Comparison of ENCODE assay signal across 23 mouse cellular contexts in the genomic region with DNA sequence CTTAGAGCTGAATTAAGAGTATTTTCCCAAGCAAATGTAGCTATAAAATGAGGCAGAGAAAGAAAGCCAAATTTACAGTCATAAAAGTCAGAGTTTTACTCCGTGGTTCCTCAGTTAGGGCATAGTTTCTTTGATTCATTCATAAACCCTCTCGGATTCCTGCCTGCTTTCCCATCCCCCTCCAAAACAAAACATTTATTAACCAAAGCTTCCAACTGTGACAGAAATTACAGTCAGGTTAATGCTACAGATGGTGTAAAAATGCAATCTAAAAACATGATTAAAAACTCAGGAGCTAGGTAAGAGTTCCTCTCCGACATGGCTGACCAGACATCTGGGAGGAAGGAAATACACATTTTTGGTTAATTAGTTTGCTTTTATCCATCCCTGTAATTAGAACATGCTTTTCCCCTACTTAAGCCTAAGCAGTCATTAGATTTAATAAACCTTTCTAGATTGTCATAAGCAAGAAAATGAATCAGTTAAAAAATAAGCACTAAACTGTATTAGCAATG.
DNase-seq lines count a peak whose midpoint lies in the region; ATAC-seq lines count a peak whose summit lies in the region.
"Had no signal": no experiment of that assay in that cellular context is flagged by ENCODE, and none has a peak within 500 bp of the region (broad histone marks: within the 10 kb centered on the region; RNA-seq: fewer than 3 reads in every experiment).

No protein-coding gene starts in this region.

- no peak overlapping the region for H3K9ac ChIP-seq in hindbrain, embryonic 14.5 days
- no peak overlapping the region for H3K9ac ChIP-seq in hindbrain, embryonic 11.5 days (ENCODE audit: low read depth, low read length)
- H3K9ac ChIP-seq in midbrain, embryonic 14.5 days (replicated peaks; ENCODE audit: low read length): no peak overlapping the region
- H3K9ac ChIP-seq: embryonic facial prominence, embryonic 15.5 days; forebrain, embryonic 12.5 days; forebrain, postnatal 0 days; heart, embryonic 15.5 days had no signal

- no peak overlapping the region for H3K4me2 ChIP-seq in hindbrain, embryonic 14.5 days (replicated peaks)
- H3K4me2 ChIP-seq in hindbrain, embryonic 11.5 days (replicated peaks; ENCODE audit: low read depth, low read length): no peak overlapping the region
- H3K4me2 ChIP-seq in midbrain, embryonic 14.5 days (ENCODE audit: low read length): no peak overlapping the region
- H3K4me2 ChIP-seq: embryonic facial prominence, embryonic 15.5 days; forebrain, embryonic 12.5 days; heart, embryonic 11.5 days; heart, embryonic 15.5 days had no signal

- no peak overlapping the region for H3K4me3 ChIP-seq in hindbrain, embryonic 14.5 days (replicated peaks; ENCODE audit: low read length)
- H3K4me3 ChIP-seq in hindbrain, embryonic 11.5 days (ENCODE audit: low read depth, low read length): no peak overlapping the region
- H3K4me3 ChIP-seq in midbrain, embryonic 14.5 days (replicated peaks; ENCODE audit: low read depth, low read length): no peak overlapping the region
- no peak overlapping the region for H3K4me3 ChIP-seq in midbrain, embryonic 10.5 days
- no peak overlapping the region for H3K4me3 ChIP-seq in limb, embryonic 10.5 days
- H3K4me3 ChIP-seq: embryonic facial prominence, embryonic 15.5 days; erythroblast, embryonic 14.5 days; forebrain, embryonic 12.5 days; heart, adult 2 months; heart, embryonic 15.5 days; hindbrain, embryonic 10.5 days had no signal

- H3K27me3 ChIP-seq in hindbrain, embryonic 14.5 days (ENCODE audit: control insufficient read depth, insufficient read depth, low read length): no peaks in the 10 kb centered on the region
- H3K27me3 ChIP-seq in hindbrain, embryonic 11.5 days (ENCODE audit: control insufficient read depth, insufficient read depth, low read length): no peaks in the 10 kb centered on the region
- H3K27me3 ChIP-seq in midbrain, embryonic 14.5 days (ENCODE audit: control insufficient read depth, insufficient read depth, low read length): no peaks in the 10 kb centered on the region
- H3K27me3 ChIP-seq in midbrain, embryonic 10.5 days (ENCODE audit: low read depth, poor library complexity, severe bottlenecking): no peaks in the 10 kb centered on the region
- no peaks in the 10 kb centered on the region for H3K27me3 ChIP-seq in limb, embryonic 10.5 days (ENCODE audit: low read depth, poor library complexity, severe bottlenecking)
- H3K27me3 ChIP-seq: embryonic facial prominence, embryonic 15.5 days; forebrain, embryonic 12.5 days; heart, embryonic 15.5 days had no signal

- no peak for ATAC-seq in hindbrain, embryonic 14.5 days (ENCODE audit: low FRiP score)
- ATAC-seq in hindbrain, embryonic 11.5 days (ENCODE audit: low FRiP score): no peak
- ATAC-seq in midbrain, embryonic 14.5 days (ENCODE audit: low FRiP score, low TSS enrichment): no peak
- ATAC-seq: forebrain, postnatal 0 days had no signal

- H3K36me3 ChIP-seq in hindbrain, embryonic 14.5 days (replicated peaks; ENCODE audit: control insufficient read depth, insufficient read depth): no peaks in the 10 kb centered on the region
- H3K36me3 ChIP-seq in hindbrain, embryonic 11.5 days (ENCODE audit: control insufficient read depth, insufficient read depth, low read length): no peaks in the 10 kb centered on the region
- no peaks in the 10 kb centered on the region for H3K36me3 ChIP-seq in midbrain, embryonic 14.5 days (ENCODE audit: control insufficient read depth, insufficient read depth, low read length)
- H3K36me3 ChIP-seq in midbrain, embryonic 10.5 days: no peaks in the 10 kb centered on the region
- no peaks in the 10 kb centered on the region for H3K36me3 ChIP-seq in limb, embryonic 10.5 days
- H3K36me3 ChIP-seq: embryonic facial prominence, embryonic 15.5 days; forebrain, embryonic 12.5 days; heart, embryonic 15.5 days; hindbrain, embryonic 10.5 days had no signal

- no peaks in the 10 kb centered on the region for H3K9me3 ChIP-seq in hindbrain, embryonic 14.5 days (ENCODE audit: control insufficient read depth, low read length)
- H3K9me3 ChIP-seq in hindbrain, embryonic 11.5 days (ENCODE audit: control insufficient read depth, low read length): no peaks in the 10 kb centered on the region
- no peaks in the 10 kb centered on the region for H3K9me3 ChIP-seq in midbrain, embryonic 14.5 days (ENCODE audit: control insufficient read depth, low read length)
- no peaks in the 10 kb centered on the region for H3K9me3 ChIP-seq in midbrain, embryonic 10.5 days (replicated peaks)
- H3K9me3 ChIP-seq in limb, embryonic 10.5 days (replicated peaks): no peaks in the 10 kb centered on the region
- H3K9me3 ChIP-seq: embryonic facial prominence, embryonic 15.5 days; forebrain, embryonic 12.5 days; heart, embryonic 15.5 days; hindbrain, embryonic 10.5 days had no signal

- peaks cover 4% of the 10 kb centered on the region for H3K4me1 ChIP-seq in hindbrain, embryonic 14.5 days (replicated peaks; ENCODE audit: control insufficient read depth, insufficient read depth, low read length)
- no peaks in the 10 kb centered on the region for H3K4me1 ChIP-seq in hindbrain, embryonic 11.5 days (replicated peaks; ENCODE audit: control insufficient read depth, insufficient read depth, low read length)
- H3K4me1 ChIP-seq in midbrain, embryonic 14.5 days (ENCODE audit: control insufficient read depth, insufficient read depth, low read length): peaks cover 5% of the 10 kb centered on the region; the same call in 1 of the 2 replicates
- no peaks in the 10 kb centered on the region for H3K4me1 ChIP-seq in midbrain, embryonic 10.5 days
- H3K4me1 ChIP-seq in limb, embryonic 10.5 days: peaks cover 91% of the 10 kb centered on the region
- H3K4me1 ChIP-seq: embryonic facial prominence, embryonic 15.5 days; forebrain, embryonic 12.5 days had no signal

- H3K27ac ChIP-seq in hindbrain, embryonic 14.5 days: no peak overlapping the region
- H3K27ac ChIP-seq in hindbrain, embryonic 11.5 days (ENCODE audit: low read depth, low read length): no peak overlapping the region
- H3K27ac ChIP-seq in midbrain, embryonic 14.5 days (replicated peaks; ENCODE audit: low read depth, low read length): no peak overlapping the region
- no peak overlapping the region for H3K27ac ChIP-seq in midbrain, embryonic 10.5 days (replicated peaks)
- H3K27ac ChIP-seq in limb, embryonic 10.5 days: peak overlapping the region; percentile 67; the same call in 1 of the 2 replicates
- H3K27ac ChIP-seq: embryonic facial prominence, embryonic 15.5 days; forebrain, embryonic 12.5 days; heart, adult 2 months; heart, embryonic 15.5 days; hindbrain, embryonic 10.5 days had no signal

- peak; percentile 40 for DNase-seq in hindbrain, embryonic 14.5 days (ENCODE audit: low spot score)
- no peak for DNase-seq in hindbrain, embryonic 11.5 days (ENCODE audit: low spot score)
- DNase-seq in kidney, adult 9 months: peak; percentile 64
- DNase-seq in kidney, postnatal 10 days: no peak
- DNase-seq in midbrain, embryonic 14.5 days: peak; percentile 25
- DNase-seq in midbrain, embryonic 10.5 days (ENCODE audit: low spot score): no peak
- DNase-seq in limb, embryonic 10.5 days (ENCODE audit: low spot score): no peak
- no peak for DNase-seq in MN1 (ENCODE audit: low spot score)
- DNase-seq: adrenal gland, adult 8-10 months; adrenal gland, postnatal 36 days; cerebellum, adult 11 months; cerebellum, adult 8-10 months; cerebellum, postnatal 14 days; embryo, embryonic 11 days; forebrain, postnatal 0 days; gastrocnemius, postnatal 14 days; heart, adult 2 months had no signal

- WGBS in hindbrain, embryonic 14.5 days: 50% methylated on average over 3 of the region's 3 CpGs
- 79% methylated on average over 3 of the region's 3 CpGs for WGBS in hindbrain, embryonic 11.5 days
- WGBS in midbrain, embryonic 14.5 days: 51% methylated on average over 3 of the region's 3 CpGs
- 85% methylated on average over 3 of the region's 3 CpGs for WGBS in midbrain, embryonic 10.5 days
- WGBS in limb, embryonic 10.5 days: 50% methylated on average over 3 of the region's 3 CpGs

Comparison
In these comparisons a context has a peak if more than half of its experiments do, and no peak if none do; other contexts are left out.
1. DNase-seq: peak in hindbrain, embryonic 14.5 days (single experiment), kidney, adult 9 months (single experiment) and midbrain, embryonic 14.5 days (single experiment); none in hindbrain, embryonic 11.5 days (single experiment), kidney, postnatal 10 days (single experiment), midbrain, embryonic 10.5 days (single experiment), limb, embryonic 10.5 days (single experiment) and MN1 (single experiment).